Mouse (Mus musculus) heart, postnatal 4 days (tissue): ENCODE results near the gene Atat1. TPM values are rescaled to one million over a fixed set of nuclear protein-coding genes. Genes with fewer than 3 reads are reported as not detected.
"Not testable (repeated sequence)": the region's sequence is repeated elsewhere in the genome, so short reads cannot be mapped to it uniquely, and the experiment has no call there.

Experiments
- DNase-seq: peaks from one replicate; pipeline ENCODE4 v3.0.0; 2021
- total RNA-seq, 2 experiments: library from RNA; stranded (reverse); gene quantifications; 2 replicates each; pipeline ENCODE4 v1.2.3; 2021

The Atat1 gene
- 10 to 100 TPM; 18.7 to 23.0 TPM for total RNA-seq

DNA sequence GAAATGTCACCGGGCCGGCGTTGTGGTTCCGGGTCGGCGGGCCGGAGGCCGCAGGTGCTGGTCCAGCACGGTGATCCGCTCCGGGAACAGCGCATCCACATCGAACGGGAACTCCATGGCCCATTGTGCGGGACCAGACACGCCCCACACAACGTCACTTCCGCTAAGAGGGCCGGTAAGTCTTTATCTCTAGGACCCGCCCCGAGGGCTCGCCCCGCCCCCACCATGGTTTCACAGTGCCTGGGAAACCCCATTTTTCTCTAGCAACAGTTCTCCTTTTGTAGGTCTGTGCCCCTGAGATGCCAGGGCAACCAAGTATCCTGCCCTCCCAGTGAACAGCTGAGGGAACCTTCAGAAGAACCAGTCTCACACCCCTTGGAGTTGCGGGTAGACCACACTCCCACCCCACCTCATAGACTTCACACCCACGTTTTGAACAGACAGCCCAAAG is at the start of gene Atat1:
Atat1 (minus strand) TSS at position 157 of the 451 bp plus-strand sequence.
- DNase-seq = peak; percentile 96

- DNase-seq = no peak
These were observed 48.8 kb upstream of the Atat1 start for GRCm38 (mm10) chr17:35958533-35959223.

GRCm38 (mm10) chr17:35954665-35955064 is 44.8 kb upstream of the Atat1 start:
- no peak for DNase-seq

GRCm38 (mm10) chr17:35952559-35952958 is 42.7 kb upstream of the Atat1 start:
- DNase-seq = not testable (repeated sequence)

GRCm38 (mm10) chr17:35950946-35951345 is 41.1 kb upstream of the Atat1 start:
- DNase-seq = not testable (repeated sequence)

- no peak for DNase-seq
These were observed 30.1 kb upstream of the Atat1 start for GRCm38 (mm10) chr17:35939941-35940340.

DNA sequence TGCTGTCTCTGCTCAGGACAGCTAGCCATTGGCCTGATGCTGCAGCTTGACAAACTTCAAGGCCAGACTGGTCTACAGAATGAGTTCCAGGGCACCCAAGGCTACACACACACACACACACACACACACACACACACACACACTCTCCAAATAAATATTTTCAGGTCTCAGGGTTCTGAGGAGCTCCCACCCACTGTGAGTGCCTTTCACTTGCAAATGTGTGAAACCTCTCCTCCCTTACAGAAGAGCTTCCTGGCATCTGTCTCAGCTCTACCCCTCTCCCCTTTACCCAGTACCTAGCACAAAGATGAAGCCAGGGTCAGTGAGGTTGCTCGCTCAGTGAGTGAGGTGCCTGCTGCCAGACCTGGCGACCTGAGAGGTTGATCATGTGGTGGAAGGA is 29.2 kb upstream of the Atat1 start:
- DNase-seq = no peak

- DNase-seq = peak; percentile 44
These were observed 27.9 kb upstream of the Atat1 start for GRCm38 (mm10) chr17:35937700-35938348.

GRCm38 (mm10) chr17:35935763-35936162 is 25.9 kb upstream of the Atat1 start:
- not testable (repeated sequence) for DNase-seq

DNA sequence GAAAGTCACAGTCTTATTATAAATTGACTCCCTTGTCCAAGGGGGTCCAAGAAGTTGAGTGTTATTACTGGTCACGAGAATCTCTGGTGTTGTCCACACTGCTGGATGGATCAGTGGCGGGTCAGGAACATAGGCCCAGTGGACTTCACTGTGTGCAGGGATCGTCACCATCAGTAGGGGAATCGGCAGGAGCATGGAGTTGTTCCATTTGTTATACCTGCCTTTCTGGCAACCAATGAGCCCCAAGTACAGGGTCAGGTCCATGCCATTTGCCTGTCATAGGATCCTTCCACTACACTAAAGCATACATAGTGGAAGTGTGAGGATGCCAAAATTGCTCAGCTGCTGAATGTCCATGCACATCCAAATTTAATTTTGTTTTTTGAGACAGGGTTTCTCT is 22.7 kb upstream of the Atat1 start:
- no peak for DNase-seq

- DNase-seq = no peak
These were observed 20.8 kb upstream of the Atat1 start for GRCm38 (mm10) chr17:35930627-35931026.

- no peak for DNase-seq
These were observed 19.7 kb upstream of the Atat1 start for GRCm38 (mm10) chr17:35929534-35929933.

DNA sequence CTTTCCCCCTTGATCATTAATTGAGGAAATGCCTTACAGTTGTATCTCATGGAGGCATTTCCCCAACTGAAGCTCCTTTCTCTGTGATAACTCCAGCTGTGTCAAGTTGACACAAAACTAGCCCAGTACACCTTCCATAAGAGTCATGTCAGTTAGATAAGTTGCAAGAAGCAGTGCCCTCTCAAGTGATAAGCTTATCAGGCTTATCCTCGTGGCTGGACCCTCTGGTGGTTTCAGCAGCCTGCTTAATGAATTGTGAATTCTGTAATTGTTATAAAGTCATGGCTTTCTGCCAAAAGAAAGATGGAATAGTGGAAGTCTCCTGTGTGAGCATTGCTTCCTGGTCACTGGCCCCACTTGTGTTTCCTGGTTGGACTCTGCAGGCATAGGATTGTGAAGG is 17.6 kb upstream of the Atat1 start:
- DNase-seq = no peak

DNA sequence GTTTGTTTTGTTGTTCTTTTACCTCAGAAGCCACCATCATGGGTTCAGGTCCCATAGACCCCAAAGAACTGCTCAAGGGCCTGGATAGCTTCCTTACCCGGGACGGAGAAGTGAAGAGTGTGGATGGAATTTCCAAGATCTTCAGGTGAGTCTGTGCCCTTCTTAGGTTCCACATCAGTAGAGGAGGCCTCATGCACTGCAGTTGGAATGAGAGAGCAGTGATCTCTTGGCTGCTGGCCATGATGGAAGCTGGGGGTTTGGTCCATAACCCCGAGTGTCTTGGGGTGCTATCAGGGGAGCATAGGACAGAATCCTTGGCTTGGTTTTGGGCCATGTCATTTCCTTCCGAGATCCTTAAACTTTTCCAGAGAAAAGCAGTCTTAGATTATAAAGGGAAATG is 13.4 kb upstream of the Atat1 start:
- no peak for DNase-seq

- DNase-seq = no peak
These were observed 12.7 kb upstream of the Atat1 start for GRCm38 (mm10) chr17:35922566-35922965.

GRCm38 (mm10) chr17:35921710-35922109 is 11.8 kb upstream of the Atat1 start:
- DNase-seq = no peak

DNA sequence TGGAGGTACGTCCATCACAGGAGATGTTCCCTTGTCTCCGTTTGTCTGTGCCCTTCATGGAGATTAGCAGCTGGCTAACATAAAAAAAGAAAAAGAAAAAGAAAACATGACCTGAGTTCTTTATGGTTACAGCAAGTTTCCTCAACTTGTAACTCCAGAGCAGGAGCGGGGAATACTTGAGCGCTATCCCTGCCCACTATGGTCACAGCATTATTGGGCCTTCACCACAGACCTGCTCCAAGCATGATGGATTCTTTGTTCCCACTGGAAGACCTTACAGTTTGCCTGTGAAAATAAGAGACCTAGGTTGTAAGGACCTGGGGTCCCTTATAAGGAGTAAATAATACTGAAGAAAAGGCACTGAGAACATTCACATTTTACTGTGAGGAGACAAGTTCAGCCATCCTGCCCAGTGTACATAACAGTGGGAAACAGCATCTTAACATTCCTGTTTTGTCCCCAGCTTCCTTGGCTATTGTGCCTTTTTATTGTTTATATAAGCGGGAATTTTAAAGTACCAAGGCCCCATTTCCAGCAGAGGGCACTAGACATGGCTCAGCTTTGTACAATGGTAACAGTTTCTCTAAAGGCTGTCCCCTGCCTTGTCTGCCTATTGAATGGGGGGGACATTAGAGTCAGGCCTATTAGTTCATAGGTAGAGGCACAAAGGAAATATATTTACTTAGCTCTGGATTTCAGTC is 11.1 kb upstream of the Atat1 start:
- no peak for DNase-seq

- no peak for DNase-seq
These were observed 10.5 kb upstream of the Atat1 start for GRCm38 (mm10) chr17:35920384-35920783.

DNA sequence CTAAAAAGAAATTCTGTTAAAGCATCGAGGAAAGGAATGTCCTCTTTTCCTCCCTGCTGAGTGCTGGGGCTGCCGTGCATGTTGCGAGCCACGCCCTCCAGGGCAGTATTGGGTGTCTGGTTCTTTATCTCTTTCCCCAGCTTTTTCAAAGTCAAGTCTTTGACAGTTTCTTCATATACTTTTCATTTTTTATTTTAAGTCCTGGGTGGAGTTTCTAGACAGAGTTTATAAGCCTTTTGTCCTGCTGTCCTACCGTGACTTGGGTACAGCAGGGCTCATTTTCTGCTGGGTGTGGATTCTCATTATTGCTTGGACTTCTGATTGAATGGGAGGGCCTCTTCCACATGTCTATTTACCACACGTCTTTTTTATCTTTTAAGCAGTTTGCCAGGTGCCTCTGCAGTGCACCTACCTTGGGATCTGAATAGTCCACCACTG is 10.0 kb upstream of the Atat1 start:
- no peak for DNase-seq

- peak; percentile 97 for DNase-seq
These were observed 9.3 kb upstream of the Atat1 start for GRCm38 (mm10) chr17:35919060-35919715.

GRCm38 (mm10) chr17:35918276-35919059 is 8.6 kb upstream of the Atat1 start:
- peak; percentile 61 for DNase-seq
